Mouse (Mus musculus) forebrain, embryonic 10.5 days (tissue): ENCODE measurements around the gene Car15. TPM values are rescaled to one million over a fixed set of nuclear protein-coding genes. Genes with fewer than 3 reads are reported as not detected.

Experiments
- DNase-seq: peaks from one replicate; pipeline ENCODE4 v3.0.0-alpha.2; 2017; ENCODE audit warnings: low spot score; ENCODE audit errors: extremely low spot score
- H3K27ac ChIP-seq: fragments of 300-500 bp; sonication (generic); 2 replicates; pipeline ENCODE4 v1.5.1; 2016; ENCODE audit warnings: mild to moderate bottlenecking
- H3K27me3 ChIP-seq: fragments of 300-500 bp; sonication (generic); 2 replicates; pipeline ENCODE4 v1.6.1; 2016; ENCODE audit warnings: mild to moderate bottlenecking; ENCODE audit not compliant: poor library complexity, severe bottlenecking
- H3K36me3 ChIP-seq: fragments of 300-500 bp; sonication (generic); replicated peaks from 2 replicates; pipeline ENCODE4 v1.6.1; 2016; ENCODE audit warnings: mild to moderate bottlenecking, moderate library complexity
- H3K4me1 ChIP-seq: fragments of 300-500 bp; sonication (generic); 2 replicates; pipeline ENCODE4 v1.6.1; 2016
- H3K4me3 ChIP-seq: fragments of 300-500 bp; sonication (generic); 2 replicates; pipeline ENCODE4 v1.5.1; 2016; ENCODE audit warnings: mild to moderate bottlenecking, moderate library complexity
- H3K9me3 ChIP-seq: fragments of 300-500 bp; sonication (generic); 2 replicates; pipeline ENCODE4 v1.6.1; 2016; ENCODE audit warnings: mild to moderate bottlenecking, moderate library complexity
- WGBS: fragments of 180-500 bp; shearing (Covaris S2); methylation state at CpG from one replicate; pipeline ENCODE4 v1.1.7; 2016; 5-methylcytosine and 5-hydroxymethylcytosine counted together
- polyA plus RNA-seq: library from polyadenylated mRNA; unstranded; fragments of >200 nt; fragmentation: Nextera tagmentation; extraction: Ambion mirVana; gene quantifications from 2 replicates; pipeline ENCODE4 v1.2.1, GENCODE M21; 2016

Car15 gene
- polyA plus RNA-seq, 1 experiment from 2014 or later, result 2.7 TPM

GRCm38 (mm10) chr16:17851331-17851730 lies 13.2 kb upstream of the Car15 start:
- Histone ChIP-seq H3K4me1 (no peaks in the 10 kb centered on the region), H3K27me3 (no peaks in the 10 kb centered on the region), H3K4me3 (no peak overlapping the region), H3K36me3 (peaks cover 95% of the 10 kb centered on the region), H3K9me3 (no peaks in the 10 kb centered on the region), H3K27ac (no peak overlapping the region)
- 93% methylated on average over 5 of the region's 5 CpGs for WGBS
- DNase-seq, result no peak

GRCm38 (mm10) chr16:17849486-17849885 lies 11.3 kb upstream of the Car15 start:
- peaks cover 96% of the 10 kb centered on the region for H3K36me3 ChIP-seq
- no peaks in the 10 kb centered on the region for H3K27me3 ChIP-seq
- no peak for DNase-seq
- H3K27ac ChIP-seq, result no peak overlapping the region
- H3K4me1 ChIP-seq, result no peaks in the 10 kb centered on the region
- no peak overlapping the region for H3K4me3 ChIP-seq
- WGBS, result 90% methylated on average over 6 of the region's 6 CpGs
- no peaks in the 10 kb centered on the region for H3K9me3 ChIP-seq

- no peak overlapping the region for H3K27ac ChIP-seq
- WGBS, result 33% methylated on average over 1 of the region's 1 CpGs
- no peak overlapping the region for H3K4me3 ChIP-seq
- no peaks in the 10 kb centered on the region for H3K9me3 ChIP-seq
- no peaks in the 10 kb centered on the region for H3K27me3 ChIP-seq
- peaks cover 96% of the 10 kb centered on the region for H3K36me3 ChIP-seq
- no peak for DNase-seq
- H3K4me1 ChIP-seq, result no peaks in the 10 kb centered on the region
These were observed 10.8 kb upstream of the Car15 start for GRCm38 (mm10) chr16:17848928-17849327.

- no peak overlapping the region for H3K27ac ChIP-seq
- DNase-seq, result no peak
- no peaks in the 10 kb centered on the region for H3K27me3 ChIP-seq
- no peak overlapping the region for H3K4me3 ChIP-seq
- H3K4me1 ChIP-seq, result no peaks in the 10 kb centered on the region
- peaks cover 96% of the 10 kb centered on the region for H3K36me3 ChIP-seq
- H3K9me3 ChIP-seq, result no peaks in the 10 kb centered on the region
- 92% methylated on average over 6 of the region's 6 CpGs for WGBS
These were observed 10.3 kb upstream of the Car15 start for GRCm38 (mm10) chr16:17848431-17848830.

GRCm38 (mm10) chr16:17843701-17844365 lies 5.7 kb upstream of the Car15 start:
- H3K27ac ChIP-seq, result no peak overlapping the region
- H3K9me3 ChIP-seq, result no peaks in the 10 kb centered on the region
- WGBS, result 91% methylated on average over 10 of the region's 10 CpGs
- H3K36me3 ChIP-seq, result peaks cover 92% of the 10 kb centered on the region
- no peaks in the 10 kb centered on the region; the same call in 1 of the 2 replicates for H3K4me1 ChIP-seq
- no peak overlapping the region for H3K4me3 ChIP-seq
- no peak for DNase-seq
- no peaks in the 10 kb centered on the region for H3K27me3 ChIP-seq

- H3K4me3 ChIP-seq, result no peak overlapping the region
- peaks cover 11% of the 10 kb centered on the region for H3K27me3 ChIP-seq
- H3K27ac ChIP-seq, result no peak overlapping the region
- 91% methylated on average over 7 of the region's 7 CpGs for WGBS
- no peaks in the 10 kb centered on the region for H3K9me3 ChIP-seq
- H3K36me3 ChIP-seq, result peaks cover 82% of the 10 kb centered on the region
- no peak for DNase-seq
- no peaks in the 10 kb centered on the region; the same call in 1 of the 2 replicates for H3K4me1 ChIP-seq
These were observed 4.3 kb upstream of the Car15 start for GRCm38 (mm10) chr16:17842437-17842836.

- no peak overlapping the region for H3K27ac ChIP-seq
- no peak for DNase-seq
- H3K36me3 ChIP-seq, result peaks cover 58% of the 10 kb centered on the region
- H3K4me1 ChIP-seq, result no peaks in the 10 kb centered on the region; the same call in 1 of the 2 replicates
- H3K27me3 ChIP-seq, result peaks cover 35% of the 10 kb centered on the region
- H3K9me3 ChIP-seq, result no peaks in the 10 kb centered on the region
- H3K4me3 ChIP-seq, result no peak overlapping the region
- WGBS, result 86% methylated on average over 4 of the region's 4 CpGs
These were observed 1.8 kb upstream of the Car15 start for GRCm38 (mm10) chr16:17839976-17840375.

GRCm38 (mm10) chr16:17835481-17835880 lies 2.7 kb downstream of the Car15 start:
- no peak overlapping the region for H3K4me3 ChIP-seq
- peaks cover 33% of the 10 kb centered on the region for H3K4me1 ChIP-seq
- DNase-seq, result no peak
- WGBS, result 57% methylated on average over 13 of the region's 13 CpGs
- peaks cover 80% of the 10 kb centered on the region for H3K27me3 ChIP-seq
- H3K9me3 ChIP-seq, result no peaks in the 10 kb centered on the region
- H3K36me3 ChIP-seq, result peaks cover 13% of the 10 kb centered on the region
- no peak overlapping the region for H3K27ac ChIP-seq

- H3K27me3 ChIP-seq, result peaks cover 90% of the 10 kb centered on the region
- no peak overlapping the region for H3K27ac ChIP-seq
- peak overlapping the region; percentile 68 for H3K4me3 ChIP-seq
- H3K36me3 ChIP-seq, result peaks cover 6% of the 10 kb centered on the region; the same call in 1 of the 2 replicates
- H3K9me3 ChIP-seq, result no peaks in the 10 kb centered on the region
- peaks cover 35% of the 10 kb centered on the region for H3K4me1 ChIP-seq
- no peak for DNase-seq
- 50% methylated on average over 7 of the region's 7 CpGs for WGBS
These were observed 3.6 kb downstream of the Car15 start for GRCm38 (mm10) chr16:17834543-17834942.

GRCm38 (mm10) chr16:17833681-17834399 lies 4.3 kb downstream of the Car15 start:
- under 1% methylated on average over 101 of the region's 103 CpGs for WGBS
- peaks cover 5% of the 10 kb centered on the region; the same call in 1 of the 2 replicates for H3K36me3 ChIP-seq
- DNase-seq, result peak; percentile 42
- H3K4me1 ChIP-seq, result peaks cover 35% of the 10 kb centered on the region
- peaks cover 97% of the 10 kb centered on the region for H3K27me3 ChIP-seq
- no peaks in the 10 kb centered on the region for H3K9me3 ChIP-seq
- peak overlapping the region; percentile 69 for H3K27ac ChIP-seq
- H3K4me3 ChIP-seq, result peak overlapping the region; percentile 68

GRCm38 (mm10) chr16:17833321-17833680 lies 4.9 kb downstream of the Car15 start:
- H3K27ac ChIP-seq, result peak overlapping the region; percentile 69
- peaks cover 99% of the 10 kb centered on the region for H3K27me3 ChIP-seq
- peaks cover 35% of the 10 kb centered on the region for H3K4me1 ChIP-seq
- no peak for DNase-seq
- no peaks in the 10 kb centered on the region for H3K36me3 ChIP-seq
- WGBS, result under 1% methylated on average over 37 of the region's 37 CpGs
- no peaks in the 10 kb centered on the region for H3K9me3 ChIP-seq
- peak overlapping the region; percentile 68 for H3K4me3 ChIP-seq

- peaks cover 100% of the 10 kb centered on the region for H3K27me3 ChIP-seq
- H3K27ac ChIP-seq, result peak within 1 kb of the TSS; percentile 69
- WGBS, result 24% methylated on average over 7 of the region's 7 CpGs
These were observed 5.3 kb downstream of the Car15 start, which contains the start of gene B830017H08Rik for GRCm38 (mm10) chr16:17832821-17833220. Gene B830017H08Rik, plus strand, starts transcription at chr16:17833121.

GRCm38 (mm10) chr16:17831781-17832180 lies 6.4 kb downstream of the Car15 start:
- H3K27me3 ChIP-seq, result peaks cover 99% of the 10 kb centered on the region
- H3K4me1 ChIP-seq, result peaks cover 35% of the 10 kb centered on the region
- H3K4me3 ChIP-seq, result no peak overlapping the region
- no peak overlapping the region for H3K27ac ChIP-seq
- H3K9me3 ChIP-seq, result no peaks in the 10 kb centered on the region
- WGBS, result 9% methylated on average over 11 of the region's 11 CpGs
- DNase-seq, result no peak
- H3K36me3 ChIP-seq, result no peaks in the 10 kb centered on the region

More at GRCm38 (mm10) chr16:17832821-17833220, 5.3 kb downstream of the Car15 start, which contains the start of gene B830017H08Rik:
- Histone ChIP-seq H3K36me3 (no peaks in the 10 kb centered on the region), H3K9me3 (no peaks in the 10 kb centered on the region), H3K4me1 (peaks cover 35% of the 10 kb centered on the region), H3K4me3 (peak within 1 kb of the TSS; percentile 68)
- no peak for DNase-seq
